Mouse (Mus musculus) kidney, adult 2 months (tissue): ENCODE results near the gene Plekhm2.

ENCODE experiments used
- CTCF ChIP-seq: fragments of 200-500 bp; conservative IDR thresholded peaks from 2 replicates; pipeline ENCODE4 v1.5.1; 2011; ENCODE audit warnings: low read depth, mild to moderate bottlenecking, control low read depth, low read length, moderate library complexity, mixed read lengths; ENCODE audit not compliant: insufficient read depth, insufficient read length
- POLR2A ChIP-seq: fragments of 200-500 bp; IDR thresholded peaks from one replicate; pipeline ENCODE4 v1.6.1; 2011; ENCODE audit warnings: low read depth, low read length, control low read depth

DNA sequence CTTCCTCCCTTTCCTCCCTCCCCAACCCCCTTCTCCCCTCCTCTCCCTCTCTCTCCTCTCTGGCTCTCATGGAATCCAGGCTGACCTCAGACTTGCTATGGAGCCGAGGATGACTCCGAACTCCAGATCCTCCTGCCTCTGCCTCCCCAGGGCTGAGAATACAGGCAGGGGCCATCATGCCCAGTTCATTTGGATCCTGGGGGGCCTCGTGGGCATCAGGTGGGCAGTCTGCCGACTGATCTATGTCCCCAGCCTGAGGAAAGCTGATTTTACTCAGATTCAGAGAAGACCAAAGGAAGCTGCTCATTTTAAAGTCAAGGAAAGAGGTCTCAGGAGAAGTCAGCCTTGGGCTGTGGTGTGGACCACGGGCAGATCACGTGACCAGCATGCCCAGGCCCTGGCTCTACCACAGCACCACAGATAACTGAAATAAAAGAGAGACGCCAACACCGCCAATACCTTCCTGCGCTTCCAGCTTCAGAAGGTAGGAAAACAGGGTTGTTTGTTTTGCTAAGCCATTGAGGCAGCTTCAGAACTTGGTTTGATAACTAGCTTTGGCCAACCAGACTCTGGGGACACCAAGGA is 45.3 kb downstream of the Plekhm2 start:
- TF ChIP-seq CTCF = no peak
- TF ChIP-seq POLR2A = no peak
